Mouse (Mus musculus) T-helper 17 cell (primary cell): ENCODE data around the gene Lrmp.
"Not testable (repeated sequence)": the region's sequence is repeated elsewhere in the genome, so short reads cannot be mapped to it uniquely, and the experiment has no call there.

Experiments used
- in situ Hi-C, 2 experiments: fragments of 300-600 bp; cut with MboI, MseI; formaldehyde crosslinking; loops; 1 replicate in 1 of 2; 2 replicates in 1 of 2; pipeline ENCODE4 v1.15.1; 2025; ENCODE audit warnings: high pct_unique_total_duplicates in 2 of 2

The Lrmp gene

DNA sequence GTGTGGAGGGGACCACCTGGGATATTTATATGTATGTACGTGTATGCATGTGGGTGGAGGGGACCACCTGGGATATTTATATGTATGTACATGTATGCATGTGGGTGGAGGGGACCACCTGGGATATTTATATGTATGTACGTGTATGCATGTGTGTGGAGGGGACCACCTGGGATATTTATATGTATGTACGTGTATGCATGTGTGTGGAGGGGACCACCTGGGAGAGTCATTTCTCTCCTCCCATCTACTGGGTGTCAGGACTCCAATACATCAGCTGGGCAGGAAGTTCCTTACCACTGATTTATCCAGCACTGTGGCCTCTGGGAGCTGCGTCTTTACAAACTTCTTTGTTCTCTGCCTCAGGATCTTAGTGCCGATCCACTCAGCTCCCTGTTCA is 17.5 kb downstream of the Lrmp start:
- in situ Hi-C loops, result not testable (repeated sequence)

DNA sequence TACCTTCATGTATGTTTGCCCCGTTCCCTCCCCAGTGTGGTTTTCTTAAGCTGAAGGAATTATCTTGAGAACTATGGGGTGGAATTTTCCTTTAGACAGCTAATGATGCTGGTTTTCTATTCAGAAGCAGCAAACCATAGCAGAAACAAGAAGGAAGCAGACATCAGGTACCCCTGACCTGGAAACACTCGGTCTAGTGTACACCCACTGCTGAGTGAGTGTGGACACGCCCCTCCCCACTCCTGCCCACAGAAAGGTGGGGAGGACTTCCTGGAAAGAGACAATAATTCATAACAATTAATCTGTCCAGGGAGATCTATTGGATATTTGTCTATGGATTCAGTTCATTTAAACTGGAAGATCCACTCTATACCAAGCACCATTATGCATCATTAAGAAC is 19.8 kb downstream of the Lrmp start:
- in situ Hi-C loops, result no loop called here

DNA sequence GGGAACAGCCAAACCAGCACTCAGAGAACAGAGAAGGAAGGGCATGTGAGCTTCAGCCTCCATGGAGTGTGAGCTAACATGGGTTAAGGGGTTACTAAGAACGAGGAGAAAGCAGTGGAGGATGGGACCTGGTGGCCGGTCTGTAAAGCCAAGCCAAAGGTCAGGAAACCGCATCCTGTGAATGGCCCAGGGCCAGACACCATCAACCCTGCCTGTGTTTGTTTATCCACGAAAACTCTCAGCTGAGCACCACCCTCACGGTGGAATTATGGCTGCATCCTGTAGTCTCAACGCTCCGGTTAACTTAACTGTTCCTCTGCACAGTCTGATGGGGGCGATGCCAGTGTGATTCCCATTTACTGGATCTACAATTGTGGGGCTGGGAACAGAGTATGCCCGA is 20.4 kb downstream of the Lrmp start:
- in situ Hi-C loops, result no loop called here

DNA sequence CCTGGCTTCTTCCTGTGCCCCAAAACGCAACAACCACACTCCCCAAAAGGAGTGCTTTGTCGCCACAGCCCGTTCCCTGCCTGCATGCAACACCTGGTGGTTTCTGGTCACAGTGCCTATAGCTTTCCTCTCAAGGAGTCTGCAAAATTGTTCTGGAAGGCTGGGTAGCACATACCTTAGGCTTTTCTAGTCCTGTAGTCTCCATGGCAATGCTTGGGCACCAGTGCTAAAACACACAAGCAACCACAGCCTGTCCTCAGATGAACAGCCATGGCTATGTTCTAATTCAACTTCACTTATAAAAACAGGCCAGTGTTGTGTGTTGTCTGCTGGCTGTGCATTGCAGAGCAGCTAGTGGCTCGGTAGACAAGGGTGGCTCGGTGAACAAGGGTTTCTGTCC is 21.4 kb downstream of the Lrmp start:
- in situ Hi-C loops, result no loop called here

DNA sequence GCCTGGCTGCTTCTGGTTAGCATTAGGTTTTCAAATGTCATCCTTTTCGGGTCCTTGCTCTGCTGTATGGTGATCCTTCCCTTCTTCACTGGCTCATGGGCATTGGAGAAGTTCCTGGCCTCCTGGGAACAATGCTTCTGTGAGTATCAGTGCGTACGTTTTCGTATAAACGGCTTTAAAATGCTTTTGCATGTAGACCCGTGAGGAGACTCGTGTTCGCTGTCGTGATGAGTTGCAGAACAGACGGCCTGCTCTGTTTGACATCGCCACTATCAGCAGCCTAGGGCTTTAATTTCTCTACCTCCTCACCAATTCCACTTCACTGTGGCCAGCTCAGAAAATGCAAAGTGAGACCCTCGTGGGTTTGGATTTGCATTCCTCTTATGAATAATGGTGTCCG is 23.8 kb downstream of the Lrmp start:
- in situ Hi-C loops, result no loop called here

DNA sequence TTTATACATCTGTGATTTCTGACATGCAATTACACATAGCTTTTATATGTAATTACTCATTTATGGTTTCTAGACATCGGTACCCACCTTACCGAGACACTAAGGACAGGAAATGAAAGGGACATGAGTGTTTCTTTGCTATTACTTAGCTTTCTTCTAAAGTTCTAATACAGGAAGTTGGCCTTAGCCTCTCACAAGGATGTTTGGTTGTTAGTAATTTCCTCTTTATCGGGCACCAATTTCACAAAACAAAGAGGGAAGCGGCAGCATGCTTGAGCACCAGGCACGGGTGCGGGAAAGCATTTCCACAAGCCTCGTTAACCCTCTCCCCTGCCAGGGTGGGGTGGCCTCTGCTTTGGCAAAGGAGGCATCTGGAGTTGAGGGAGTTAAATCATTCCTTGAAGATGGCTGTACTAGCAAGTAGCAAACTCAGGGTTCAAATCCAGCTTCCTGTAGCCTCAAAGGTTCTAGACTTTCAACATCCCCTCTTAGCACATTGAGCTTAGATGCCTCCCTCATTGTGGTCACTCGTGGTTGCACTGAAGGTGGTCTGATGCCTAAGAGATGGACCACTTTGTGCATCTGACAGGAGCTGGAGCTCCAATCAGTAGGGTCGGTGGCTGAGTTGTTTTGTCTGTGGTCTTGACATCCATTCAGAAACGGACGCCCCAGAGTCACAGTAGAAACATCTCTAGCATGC is 24.5 kb downstream of the Lrmp start:
- in situ Hi-C loops, result no loop called here

DNA sequence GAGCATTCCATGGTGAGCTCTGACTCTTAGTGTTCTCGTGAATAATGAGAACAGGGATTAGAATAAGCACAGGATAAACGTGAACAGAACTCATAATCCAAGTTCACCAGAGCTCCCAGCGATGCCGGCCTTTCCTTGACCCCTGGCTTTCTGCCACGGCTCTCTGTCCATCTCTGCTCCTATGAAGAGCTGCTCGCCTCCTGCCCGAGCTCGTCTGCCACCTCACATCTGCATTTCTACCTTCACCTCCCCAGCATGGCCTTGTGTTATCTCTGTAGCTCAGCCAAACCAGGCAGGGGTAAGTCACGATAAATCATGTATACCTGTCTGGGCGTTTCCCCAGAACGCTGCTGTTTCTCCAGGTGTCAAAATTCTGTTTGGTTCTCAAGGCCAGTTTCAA is 25.3 kb downstream of the Lrmp start:
- in situ Hi-C loops, result no loop called here

DNA sequence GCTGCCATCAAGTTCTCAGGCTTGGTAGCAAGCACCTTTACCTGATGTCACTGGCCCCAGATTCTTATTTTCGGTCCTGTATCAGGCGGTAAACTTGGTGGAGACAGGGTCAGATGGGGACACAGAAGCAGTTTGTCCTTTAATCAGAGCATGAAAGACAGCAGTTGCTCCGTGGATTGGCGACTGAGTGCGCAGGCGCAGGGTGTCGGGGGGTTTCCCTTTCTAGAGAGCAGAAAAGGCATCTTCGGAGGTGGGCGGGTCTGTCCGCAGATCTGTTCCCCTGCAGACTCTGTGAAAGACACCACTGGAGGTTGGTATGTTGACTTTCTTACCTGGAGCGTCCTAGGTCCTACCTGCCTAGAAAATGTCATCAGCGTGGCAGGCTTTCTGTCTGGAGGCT is 26.4 kb downstream of the Lrmp start:
- in situ Hi-C loops, result no loop called here

DNA sequence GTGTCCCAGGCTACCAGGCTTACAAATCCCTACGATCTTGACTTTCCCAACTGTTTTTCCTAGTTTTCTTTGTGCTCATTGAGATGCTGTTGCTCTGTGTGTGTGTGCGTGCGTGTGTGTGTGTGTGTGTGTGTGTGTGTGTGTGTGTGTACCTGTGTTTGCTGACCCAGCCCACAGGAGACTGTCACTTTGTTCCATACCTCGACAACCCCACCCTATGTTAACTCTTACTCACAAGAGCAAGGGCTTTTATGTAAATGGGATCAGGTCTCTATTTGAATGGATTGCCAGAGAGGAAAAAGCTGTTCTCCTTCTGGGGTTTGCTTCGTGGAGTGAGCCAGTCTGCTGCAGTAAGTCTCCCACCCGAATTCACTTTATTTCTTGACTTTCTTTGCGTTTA is 29.7 kb downstream of the Lrmp start:
- in situ Hi-C loops, result loop anchor here in 1 of 2 experiments (5.0 kb wide), 1 partner anchor 37 kb away; no protein-coding TSS in a partner anchor

DNA sequence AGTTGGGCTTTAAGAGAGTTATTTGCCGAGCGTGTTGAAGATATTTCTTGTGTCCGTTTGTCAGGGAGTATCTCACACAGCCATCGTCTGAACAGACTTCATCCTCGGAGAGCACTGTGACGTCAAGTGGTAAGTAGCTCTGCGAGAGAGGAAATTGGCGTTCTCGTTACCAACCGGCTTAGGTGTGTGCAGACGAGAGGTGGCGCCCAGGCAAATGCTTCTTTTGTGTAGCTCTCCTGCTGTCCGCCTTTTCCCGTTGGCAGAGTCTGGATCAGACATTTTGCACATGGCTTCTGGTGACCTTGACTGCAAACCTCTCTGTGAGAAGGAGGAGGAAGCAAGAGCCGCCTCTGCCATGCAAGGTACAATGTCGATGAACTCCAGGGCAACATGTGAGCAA is 32.3 kb downstream of the Lrmp start:
- in situ Hi-C loops, result loop anchor here in 1 of 2 experiments (5.0 kb wide), 1 partner anchor 35 kb away; no protein-coding TSS in a partner anchor

DNA sequence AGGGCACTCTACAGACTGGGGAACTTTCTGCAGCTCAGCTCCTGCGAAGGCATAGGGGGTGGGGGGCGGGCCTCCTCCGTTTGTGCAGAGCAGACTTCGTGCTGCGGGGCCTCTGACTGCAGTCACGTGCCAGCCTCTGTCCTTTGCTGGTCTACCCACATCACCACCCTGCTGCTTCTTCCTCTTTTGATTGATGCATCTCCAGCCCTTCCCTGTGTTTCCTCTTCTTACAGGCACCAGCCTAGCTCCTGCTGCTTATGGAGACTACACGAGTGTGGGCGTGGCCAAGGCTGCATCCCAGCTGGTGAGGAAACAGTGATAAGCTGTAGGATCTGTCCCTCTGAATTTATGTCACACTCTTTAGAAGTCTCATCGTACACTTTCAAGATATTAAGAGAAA is 33.6 kb downstream of the Lrmp start:
- in situ Hi-C loops, result loop anchor here in 1 of 2 experiments (5.0 kb wide), 1 partner anchor 33 kb away; no protein-coding TSS in a partner anchor

DNA sequence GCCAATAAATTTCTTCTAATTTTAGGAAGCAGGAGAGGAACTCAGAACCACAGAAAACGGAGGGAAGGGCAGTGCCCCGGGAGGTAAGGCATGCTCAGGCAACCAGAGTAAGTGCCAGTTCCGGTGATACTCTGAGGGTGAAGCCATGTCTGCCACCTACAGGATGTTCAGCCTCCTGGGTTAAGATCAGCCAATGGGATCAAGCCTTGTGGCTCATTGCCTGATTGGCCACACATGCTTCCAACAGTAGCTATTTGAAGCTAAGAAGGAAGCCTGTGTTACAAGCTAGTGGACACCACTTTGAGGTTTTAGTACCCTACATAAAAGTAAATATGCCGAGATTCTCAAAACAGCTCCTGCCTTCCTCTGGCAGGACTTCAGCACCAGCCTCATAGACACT is 43.2 kb downstream of the Lrmp start:
- in situ Hi-C loops, result no loop called here

DNA sequence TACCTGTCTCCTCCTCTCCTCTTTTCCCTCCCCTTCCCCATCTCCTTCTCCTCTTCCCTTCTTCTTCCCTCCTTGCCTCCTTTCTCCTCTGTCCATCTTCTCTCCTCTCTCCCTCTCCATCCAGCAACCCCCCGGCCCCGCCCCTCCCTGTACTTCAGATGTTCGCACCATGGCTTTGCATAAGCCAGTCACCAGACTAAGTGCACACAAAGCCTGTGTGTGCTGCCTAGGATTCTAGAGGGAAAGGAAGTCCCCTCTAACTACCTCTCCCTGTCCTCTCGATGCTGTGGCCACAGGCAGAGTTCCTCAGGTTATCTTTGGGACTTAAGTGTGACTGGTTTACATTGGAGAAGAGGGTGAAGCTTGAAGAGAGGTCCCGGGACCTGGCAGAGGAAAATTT is 45.1 kb downstream of the Lrmp start:
- in situ Hi-C loops, result no loop called here

DNA sequence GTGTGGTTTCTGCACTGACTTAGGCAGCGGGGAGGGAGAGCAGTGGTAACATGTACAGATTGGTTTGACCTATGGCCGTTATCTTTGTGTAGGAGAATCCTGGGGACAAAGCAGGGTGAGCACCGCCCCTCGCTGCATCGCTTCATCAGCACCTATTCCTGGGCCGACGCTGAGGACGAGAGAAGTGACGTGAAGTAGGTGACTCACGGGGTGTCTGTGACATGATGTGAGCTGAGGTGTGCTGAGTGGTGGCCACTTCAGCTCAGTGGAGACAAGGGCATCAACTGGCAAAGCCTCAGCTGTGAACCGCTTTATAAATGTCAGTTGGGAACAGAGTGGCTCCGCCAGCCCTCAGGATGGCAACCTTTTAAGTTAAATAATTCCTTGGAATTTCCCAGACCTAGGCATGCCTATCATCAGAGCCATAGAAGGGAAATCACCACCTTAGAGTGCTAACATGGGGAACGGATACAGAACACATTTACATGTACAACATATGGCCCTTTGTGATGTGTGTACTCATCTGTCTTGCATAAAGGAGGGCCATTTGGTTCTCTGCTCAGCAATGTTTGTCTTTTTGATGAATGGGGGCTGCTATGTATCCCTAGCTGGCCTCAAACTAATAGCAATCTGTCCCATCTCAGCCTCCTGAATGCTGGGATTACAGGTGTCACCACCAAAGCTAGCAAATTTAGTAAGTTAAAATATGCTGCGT is 56.6 kb downstream of the Lrmp start:
- in situ Hi-C loops, result no loop called here

DNA sequence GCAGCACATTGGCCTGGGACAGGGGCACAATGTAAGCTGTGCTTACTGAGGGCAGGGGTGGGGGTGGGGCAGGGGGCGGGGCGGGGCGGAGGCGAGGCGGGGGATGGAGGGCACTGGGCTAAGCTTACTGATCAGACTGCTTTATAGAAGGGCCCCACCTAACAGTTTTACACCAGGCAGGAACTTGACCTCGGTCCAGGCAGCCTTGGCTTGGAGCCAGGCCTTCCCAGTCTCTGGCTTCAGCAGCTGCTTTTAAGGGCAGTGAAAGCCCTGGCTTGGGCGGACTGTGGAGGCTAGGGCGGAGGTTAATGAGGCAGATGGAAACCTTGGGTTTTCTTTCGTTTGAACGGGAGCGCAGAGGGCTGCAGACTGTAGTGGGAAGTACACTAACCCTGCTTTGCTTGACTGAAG is 58.3 kb downstream of the Lrmp start:
- in situ Hi-C loops, result no loop called here

DNA sequence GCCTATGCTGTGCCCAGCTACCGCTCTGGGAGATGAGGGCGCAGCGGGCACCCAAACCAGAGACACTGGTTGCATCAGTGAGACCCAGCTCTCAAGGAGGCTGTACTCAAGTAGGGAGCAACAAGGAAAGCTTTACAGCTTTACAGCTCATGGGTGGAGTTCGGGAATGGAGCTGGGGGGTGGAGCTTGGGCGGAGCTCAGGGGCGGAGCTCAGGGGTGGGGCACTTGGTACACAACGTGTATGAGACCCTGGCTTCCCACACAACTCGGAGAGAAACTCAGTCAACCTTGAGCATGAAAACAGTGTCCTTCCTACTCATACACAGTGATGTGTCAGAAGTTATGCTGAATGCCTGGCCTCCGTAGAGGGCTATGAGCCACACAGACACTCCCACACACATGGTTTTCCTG is 60.1 kb downstream of the Lrmp start:
- in situ Hi-C loops, result no loop called here

DNA sequence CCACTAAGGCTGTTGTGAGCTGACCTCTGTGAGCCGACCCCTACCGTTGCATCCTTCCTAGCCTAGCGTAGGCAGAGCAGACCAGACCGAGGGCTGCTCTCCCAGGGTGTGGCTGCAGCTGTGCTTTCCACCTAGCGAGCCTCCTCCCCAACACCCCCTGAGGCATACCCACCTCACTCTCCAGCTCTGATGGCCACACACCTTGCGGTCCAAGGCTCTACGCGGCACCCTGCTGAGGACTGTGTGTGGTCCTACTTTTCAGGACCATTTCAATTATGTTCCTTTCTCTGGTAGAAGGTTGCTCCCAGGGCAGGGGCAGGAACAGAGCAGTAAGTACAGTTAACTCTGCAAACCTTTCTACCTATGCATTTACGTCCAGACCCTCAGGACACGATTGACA is 61.0 kb downstream of the Lrmp start:
- in situ Hi-C loops, result no loop called here

DNA sequence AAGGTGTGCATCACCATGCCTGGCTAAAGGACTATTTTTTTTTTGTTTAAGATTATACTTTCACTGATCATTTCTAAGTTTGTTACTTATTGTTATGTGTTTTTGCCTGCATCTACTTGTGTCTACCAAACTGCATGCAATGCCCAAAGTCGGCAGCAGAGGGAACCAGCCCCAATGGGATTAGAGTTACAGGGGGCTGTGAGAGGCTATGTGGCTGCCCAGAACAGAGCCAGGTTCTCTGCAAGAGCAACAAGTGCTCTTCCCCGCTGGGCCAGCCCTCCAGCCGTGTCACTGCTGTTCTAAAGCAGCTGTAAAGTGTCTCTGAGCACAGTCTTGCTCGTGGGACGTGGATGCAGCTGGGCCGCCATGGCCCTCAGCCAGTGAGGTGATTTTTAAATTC is 64.2 kb downstream of the Lrmp start:
- in situ Hi-C loops, result loop anchor here in 1 of 2 experiments (5.0 kb wide), 1 partner anchor 32 kb away; no protein-coding TSS in a partner anchor

DNA sequence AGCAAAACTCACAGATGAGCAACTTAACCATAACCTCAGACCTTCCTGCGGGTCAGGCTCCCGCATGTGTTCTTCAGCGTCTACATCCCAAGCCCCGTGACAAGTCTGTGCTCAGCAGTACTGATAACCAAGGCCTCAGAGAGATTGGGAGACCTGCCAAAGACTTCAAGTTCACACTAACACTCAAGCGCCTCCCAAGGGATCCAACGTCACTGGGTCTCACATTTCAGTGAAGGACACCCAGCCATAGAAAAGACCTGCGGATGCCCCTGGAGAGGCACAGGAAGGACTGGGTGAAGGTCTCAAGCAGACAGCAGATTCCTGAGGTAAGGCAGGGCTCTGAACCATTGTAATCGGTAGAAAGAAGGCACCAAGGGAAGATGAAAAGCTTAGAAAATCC is 66.6 kb downstream of the Lrmp start:
- in situ Hi-C loops, result loop anchor here in 1 of 2 experiments (5.0 kb wide), 1 partner anchor 35 kb away; no protein-coding TSS in a partner anchor

DNA sequence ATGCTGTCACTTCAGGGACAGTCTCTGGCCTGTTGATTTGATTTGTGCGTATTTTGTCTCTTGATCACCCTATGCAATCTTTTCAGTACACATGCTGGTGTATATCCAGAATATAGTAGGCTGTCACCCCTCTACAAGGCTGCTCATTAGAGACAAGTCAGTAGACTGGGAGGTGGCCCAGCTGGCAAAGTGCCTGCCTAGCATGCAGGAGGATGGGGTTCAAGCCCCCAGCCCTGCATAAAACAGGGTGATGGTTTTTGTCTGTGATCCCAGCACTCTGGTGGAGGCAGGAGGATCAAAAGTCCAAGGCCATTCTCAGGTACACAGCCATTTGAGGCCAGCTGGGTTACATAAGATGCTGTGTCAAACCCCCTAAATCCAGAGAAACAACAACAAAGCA is 70.6 kb downstream of the Lrmp start:
- in situ Hi-C loops, result loop anchor here (5.0 kb wide), 1 partner anchor 94 kb away; no protein-coding TSS in a partner anchor

DNA sequence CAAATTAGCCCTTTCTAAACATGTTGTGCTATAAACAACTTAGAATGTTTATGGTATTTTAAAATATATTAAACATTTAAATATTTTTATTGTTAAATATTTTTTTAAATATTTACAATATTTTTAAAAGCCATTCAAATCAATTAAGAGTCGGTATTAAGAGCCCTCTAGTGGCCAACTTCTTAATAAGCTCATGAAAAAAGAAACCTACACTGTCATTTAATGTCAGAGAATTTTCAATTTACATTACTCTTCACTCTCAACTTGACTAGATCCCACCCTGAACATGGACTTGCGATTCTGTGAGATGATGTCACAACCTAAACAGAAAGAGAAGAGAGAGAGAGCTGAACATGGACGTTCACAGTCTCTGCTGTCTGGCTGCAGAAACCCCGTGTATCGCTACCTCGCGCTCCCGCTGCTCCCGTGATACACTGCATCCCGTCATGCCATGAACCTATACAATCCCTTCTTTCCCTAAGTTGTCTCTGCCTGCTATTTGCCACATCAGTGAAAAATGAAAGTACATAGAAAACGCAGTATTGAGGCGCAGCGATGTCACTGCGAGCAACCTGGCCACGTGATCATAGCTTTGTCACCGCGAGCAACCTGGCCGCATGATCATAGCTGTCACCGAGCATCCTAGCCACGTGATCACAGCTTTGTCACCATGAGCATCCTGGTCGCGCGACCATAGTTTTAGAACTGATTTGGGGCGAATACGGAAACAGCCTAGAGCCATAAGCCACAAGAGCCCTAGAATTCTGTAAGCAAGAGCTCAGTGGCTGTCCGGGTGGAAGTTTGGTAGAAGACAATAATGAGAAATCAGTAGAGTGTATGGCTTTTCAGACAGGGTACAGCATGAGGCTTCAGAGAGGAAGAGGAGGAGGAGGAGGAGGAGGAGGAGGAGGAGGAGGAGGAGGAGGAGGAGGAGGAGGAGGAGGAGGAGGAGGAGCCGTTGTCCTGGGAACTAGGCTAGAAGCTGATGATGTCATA is 71.9 kb downstream of the Lrmp start:
- in situ Hi-C loops, result loop anchor here (5.0 kb wide), 1 partner anchor 95 kb away; no protein-coding TSS in a partner anchor

DNA sequence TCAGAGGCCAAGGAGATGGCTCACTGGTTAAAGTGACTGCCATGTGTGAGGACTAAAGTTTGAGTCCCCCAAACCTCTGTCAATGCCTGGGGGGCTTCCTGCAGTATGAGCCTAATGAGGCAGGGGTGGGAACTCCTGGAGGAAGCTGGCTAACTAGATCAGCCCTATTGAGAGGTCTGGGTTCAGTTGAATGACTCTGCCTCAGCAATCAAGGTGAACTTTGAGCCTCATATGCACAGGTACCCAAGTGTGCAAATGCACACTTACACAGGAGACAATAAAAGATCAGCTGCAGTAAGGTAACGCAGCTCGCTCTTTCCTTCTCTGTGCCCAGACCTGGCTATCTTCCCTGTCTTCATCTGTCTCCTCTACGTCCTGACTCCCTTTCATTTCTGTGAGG is 77.6 kb downstream of the Lrmp start:
- in situ Hi-C loops, result no loop called here
